Mouse (Mus musculus): ENCODE data around the gene Bgn.

Bgn gene

GRCm38 (mm10) chrX:73483484-73483810 is at the start of gene Bgn:
Gene Bgn (plus strand): TSS chrX:73483602.
- ATAC-seq (ENCODE audit: insufficient number of reproducible peaks, low FRiP score, low TSS enrichment), result no peak

GRCm38 (mm10) chrX:73435252-73435651 is 48.1 kb upstream of the Bgn start, which contains the start of gene Trex2:
Gene Trex2 (minus strand): TSS chrX:73435344.
- ATAC-seq (ENCODE audit: insufficient number of reproducible peaks, low FRiP score, low TSS enrichment), result no peak

GRCm38 (mm10) chrX:73441428-73441827 is 42.0 kb upstream of the Bgn start:
- ATAC-seq (ENCODE audit: insufficient number of reproducible peaks, low FRiP score, low TSS enrichment), result no peak

GRCm38 (mm10) chrX:73451949-73452348 is 31.5 kb upstream of the Bgn start:
- no peak for ATAC-seq (ENCODE audit: insufficient number of reproducible peaks, low FRiP score, low TSS enrichment)

GRCm38 (mm10) chrX:73458877-73459392 is 24.5 kb upstream of the Bgn start, which contains the start of gene Haus7:
Gene Haus7 (minus strand): TSS chrX:73459044.
- ATAC-seq (ENCODE audit: insufficient number of reproducible peaks, low FRiP score, low TSS enrichment), result peak; percentile 100

- no peak for ATAC-seq (ENCODE audit: insufficient number of reproducible peaks, low FRiP score, low TSS enrichment)
Measured at GRCm38 (mm10) chrX:73460792-73461191, 22.6 kb upstream of the Bgn start.

GRCm38 (mm10) chrX:73465483-73466186 is 17.8 kb upstream of the Bgn start:
- ATAC-seq (ENCODE audit: insufficient number of reproducible peaks, low FRiP score, low TSS enrichment), result no peak

GRCm38 (mm10) chrX:73467446-73468241 is 15.8 kb upstream of the Bgn start:
- no peak for ATAC-seq (ENCODE audit: insufficient number of reproducible peaks, low FRiP score, low TSS enrichment)

- ATAC-seq (ENCODE audit: insufficient number of reproducible peaks, low FRiP score, low TSS enrichment), result no peak
Measured at GRCm38 (mm10) chrX:73468330-73468729, 15.1 kb upstream of the Bgn start.

GRCm38 (mm10) chrX:73468752-73469151 is 14.7 kb upstream of the Bgn start:
- no peak for ATAC-seq (ENCODE audit: insufficient number of reproducible peaks, low FRiP score, low TSS enrichment)

- no peak for ATAC-seq (ENCODE audit: insufficient number of reproducible peaks, low FRiP score, low TSS enrichment)
Measured at GRCm38 (mm10) chrX:73471764-73472163, 11.6 kb upstream of the Bgn start.

- no peak for ATAC-seq (ENCODE audit: insufficient number of reproducible peaks, low FRiP score, low TSS enrichment)
Measured at GRCm38 (mm10) chrX:73474340-73475165, 8.8 kb upstream of the Bgn start.

GRCm38 (mm10) chrX:73475658-73476256 is 7.6 kb upstream of the Bgn start:
- ATAC-seq (ENCODE audit: insufficient number of reproducible peaks, low FRiP score, low TSS enrichment), result no peak

GRCm38 (mm10) chrX:73476621-73477020 is 6.8 kb upstream of the Bgn start:
- no peak for ATAC-seq (ENCODE audit: insufficient number of reproducible peaks, low FRiP score, low TSS enrichment)

GRCm38 (mm10) chrX:73477500-73477899 is 5.9 kb upstream of the Bgn start:
- ATAC-seq (ENCODE audit: insufficient number of reproducible peaks, low FRiP score, low TSS enrichment), result no peak

- ATAC-seq (ENCODE audit: insufficient number of reproducible peaks, low FRiP score, low TSS enrichment), result no peak
Measured at GRCm38 (mm10) chrX:73479656-73480055, 3.7 kb upstream of the Bgn start.

GRCm38 (mm10) chrX:73480334-73480733 is 3.1 kb upstream of the Bgn start:
- ATAC-seq (ENCODE audit: insufficient number of reproducible peaks, low FRiP score, low TSS enrichment), result no peak

GRCm38 (mm10) chrX:73482643-73483483 is 539 bp upstream of the Bgn start:
- ATAC-seq (ENCODE audit: insufficient number of reproducible peaks, low FRiP score, low TSS enrichment), result no peak

GRCm38 (mm10) chrX:73484076-73484475 is 674 bp downstream of the Bgn start:
- ATAC-seq (ENCODE audit: insufficient number of reproducible peaks, low FRiP score, low TSS enrichment), result no peak
